In genomic region chr8:94453868-94454488, GRCm38 (mm10) we compare ENCODE assay signal across 28 mouse cellular contexts. TPM values are rescaled to one million over a fixed set of nuclear protein-coding genes. Genes with fewer than 3 reads are reported as not detected.
DNase-seq lines count a peak whose midpoint lies in the region; ATAC-seq and TF ChIP-seq lines count a peak whose summit lies in the region.
"Had no signal": no experiment of that assay in that cellular context is flagged by ENCODE, and none has a peak within 500 bp of the region (broad histone marks: within the 10 kb centered on the region; RNA-seq: fewer than 3 reads in every experiment).

No protein-coding gene starts in this region.

- no peaks in the 10 kb centered on the region for H3K27me3 ChIP-seq in liver, adult 2 months (ENCODE audit: control insufficient read depth, insufficient read depth, low read length)
- H3K27me3 ChIP-seq in liver, embryonic 12.5 days (replicated peaks) = no peaks in the 10 kb centered on the region
- H3K27me3 ChIP-seq in hindbrain, embryonic 11.5 days (ENCODE audit: control insufficient read depth, insufficient read depth, low read length) = no peaks in the 10 kb centered on the region
- H3K27me3 ChIP-seq: embryonic facial prominence, embryonic 13.5 days; forebrain, embryonic 15.5 days; hindbrain, embryonic 13.5 days; kidney, embryonic 15.5 days; limb, embryonic 13.5 days; neural tube, embryonic 12.5 days had no signal

- H3K4me1 ChIP-seq in liver, adult 2 months (ENCODE audit: control insufficient read depth, insufficient read depth, low read length) = peaks cover 25% of the 10 kb centered on the region
- H3K4me1 ChIP-seq in liver, embryonic 12.5 days = no peaks in the 10 kb centered on the region
- no peaks in the 10 kb centered on the region for H3K4me1 ChIP-seq in hindbrain, embryonic 11.5 days (replicated peaks; ENCODE audit: control insufficient read depth, insufficient read depth, low read length)
- H3K4me1 ChIP-seq: embryonic facial prominence, embryonic 13.5 days; forebrain, embryonic 10.5 days; forebrain, embryonic 15.5 days; heart, embryonic 10.5 days; hindbrain, embryonic 13.5 days; kidney, embryonic 15.5 days; limb, embryonic 13.5 days; neural tube, embryonic 12.5 days had no signal

- no peak overlapping the region for H3K4me2 ChIP-seq in liver, embryonic 12.5 days
- no peak overlapping the region for H3K4me2 ChIP-seq in hindbrain, embryonic 11.5 days (replicated peaks; ENCODE audit: low read depth, low read length)
- H3K4me2 ChIP-seq: embryonic facial prominence, embryonic 13.5 days; forebrain, embryonic 15.5 days; hindbrain, embryonic 13.5 days; kidney, embryonic 15.5 days; limb, embryonic 13.5 days; lung, embryonic 14.5 days; neural tube, embryonic 12.5 days had no signal

- 82% methylated on average over 6 of the region's 6 CpGs for WGBS in liver, adult 2 months
- WGBS in liver, embryonic 12.5 days (ENCODE audit: insufficient replicate concordance) = 64% methylated on average over 6 of the region's 6 CpGs
- WGBS in hindbrain, embryonic 11.5 days = 91% methylated on average over 6 of the region's 6 CpGs

- H3K9me3 ChIP-seq in liver, embryonic 12.5 days (replicated peaks) = no peaks in the 10 kb centered on the region
- no peaks in the 10 kb centered on the region for H3K9me3 ChIP-seq in hindbrain, embryonic 11.5 days (ENCODE audit: control insufficient read depth, low read length)
- H3K9me3 ChIP-seq: embryonic facial prominence, embryonic 13.5 days; forebrain, embryonic 10.5 days; forebrain, embryonic 15.5 days; heart, embryonic 10.5 days; hindbrain, embryonic 13.5 days; kidney, embryonic 15.5 days; limb, embryonic 13.5 days; neural tube, embryonic 12.5 days had no signal

- no peak overlapping the region for H3K9ac ChIP-seq in liver, adult 2 months (ENCODE audit: low read depth, low read length)
- H3K9ac ChIP-seq in liver, embryonic 12.5 days = no peak overlapping the region
- no peak overlapping the region for H3K9ac ChIP-seq in hindbrain, embryonic 11.5 days (ENCODE audit: low read depth, low read length)
- H3K9ac ChIP-seq: embryonic facial prominence, embryonic 13.5 days; forebrain, embryonic 15.5 days; hindbrain, embryonic 13.5 days; kidney, embryonic 15.5 days; limb, embryonic 13.5 days; liver, embryonic 14.5 days; lung, embryonic 14.5 days; neural tube, embryonic 12.5 days had no signal

- DNase-seq in liver, adult 2 months (ENCODE audit: extremely low read depth, low read depth, low spot score) = peak; percentile 28
- peak; percentile 26 to 29 for DNase-seq in CD8-positive naive resting alpha-beta T cell, adult 2 months (ENCODE audit: low read depth in 2 of 2, low spot score in 2 of 2)
- peak; percentile 56 for DNase-seq in ZHBTc4 (ENCODE audit: low read depth, low spot score)
- DNase-seq in natural killer cell, adult 2 months (ENCODE audit: low spot score in 2 of 2) = peak; percentile 22 to 23
- no peak for DNase-seq in left cerebral cortex, adult 2 months (ENCODE audit: extremely low spot score in 1 of 2, low spot score in 2 of 2)
- no peak for DNase-seq in hindbrain, embryonic 11.5 days (ENCODE audit: low spot score)
- DNase-seq: adrenal gland, postnatal 10 days; cerebellum, adult 11 months; cerebellum, adult 9-11 months; heart, postnatal 36 days; kidney, adult 18-20 months; kidney, postnatal 25 days; lung, embryonic 14.5 days; lung, postnatal 14 days; midbrain, embryonic 14.5 days; right cerebral cortex, postnatal 4 days; thymus, postnatal 4 days had no signal

- peaks cover 9% of the 10 kb centered on the region for H3K79me2 ChIP-seq in liver, adult 2 months (ENCODE audit: control insufficient read depth, insufficient read depth, low read length)

- H3K36me3 ChIP-seq in liver, adult 2 months (ENCODE audit: control insufficient read depth, insufficient read depth, low read length) = no peaks in the 10 kb centered on the region
- no peaks in the 10 kb centered on the region for H3K36me3 ChIP-seq in liver, embryonic 12.5 days
- H3K36me3 ChIP-seq in hindbrain, embryonic 11.5 days (ENCODE audit: control insufficient read depth, insufficient read depth, low read length) = no peaks in the 10 kb centered on the region
- H3K36me3 ChIP-seq: embryonic facial prominence, embryonic 13.5 days; forebrain, embryonic 10.5 days; forebrain, embryonic 15.5 days; heart, embryonic 10.5 days; hindbrain, embryonic 13.5 days; kidney, embryonic 15.5 days; limb, embryonic 13.5 days; neural tube, embryonic 12.5 days had no signal

- TF ChIP-seq CTCF in liver, adult 2 months (IDR thresholded peaks at IDR 0.05; ENCODE audit: low read depth, low read length) = no peak
- no peak for TF ChIP-seq CTCF in left cerebral cortex, adult 2 months (IDR thresholded peaks at IDR 0.05)

- ATAC-seq in liver, embryonic 12.5 days = no peak
- ATAC-seq in hindbrain, embryonic 11.5 days (ENCODE audit: low FRiP score) = no peak
- ATAC-seq: forebrain, embryonic 15.5 days had no signal

- no peak overlapping the region for H3K4me3 ChIP-seq in liver, adult 2 months (ENCODE audit: insufficient read depth, low read depth, low read length)
- H3K4me3 ChIP-seq in liver, embryonic 12.5 days = no peak overlapping the region
- H3K4me3 ChIP-seq in left cerebral cortex, adult 2 months = no peak overlapping the region
- no peak overlapping the region for H3K4me3 ChIP-seq in hindbrain, embryonic 11.5 days (ENCODE audit: low read depth, low read length)
- H3K4me3 ChIP-seq: embryonic facial prominence, embryonic 13.5 days; forebrain, embryonic 10.5 days; forebrain, embryonic 15.5 days; heart, embryonic 10.5 days; hindbrain, embryonic 13.5 days; kidney, embryonic 15.5 days; limb, embryonic 13.5 days; neural tube, embryonic 12.5 days had no signal

- no peak for TF ChIP-seq POLR2A in liver, adult 2 months (IDR thresholded peaks at IDR 0.05; ENCODE audit: extremely low read depth, insufficient read depth, low read length)

- peak overlapping the region; percentile 90 for H3K27ac ChIP-seq in liver, adult 2 months (replicated peaks; ENCODE audit: insufficient read depth, low read depth, low read length)
- H3K27ac ChIP-seq in liver, embryonic 12.5 days = no peak overlapping the region
- no peak overlapping the region for H3K27ac ChIP-seq in left cerebral cortex, adult 2 months
- no peak overlapping the region for H3K27ac ChIP-seq in hindbrain, embryonic 11.5 days (ENCODE audit: low read depth, low read length)
- H3K27ac ChIP-seq: embryonic facial prominence, embryonic 13.5 days; forebrain, embryonic 10.5 days; forebrain, embryonic 15.5 days; heart, embryonic 10.5 days; hindbrain, embryonic 13.5 days; kidney, embryonic 15.5 days; limb, embryonic 13.5 days; liver, embryonic 14.5 days; neural tube, embryonic 12.5 days had no signal

- intact Hi-C loops in left cerebral cortex, adult 2 months (cut with DNase I) = no loop called here

RNA-seq across cellular contexts. Expression of gene Nlrc5, which starts 19.8 kb away (rescaled TPM):
- total RNA-seq in liver, adult 2 months (2014; rRNA removed) = 19.5 and 21.2 TPM in 2 replicates
- 6.6 and 11.6 TPM in 2 replicates for polyA plus RNA-seq in liver, adult 2 months (2012; rRNA removed)
- 0.08 and 0.12 TPM in 2 replicates for polyA plus RNA-seq in liver, embryonic 12.5 days (2016; fragmentation: Nextera tagmentation; extraction: Ambion mirVana)
- under 1 TPM; 0.51 to 0.59 TPM for total RNA-seq in left cerebral cortex, adult 2 months (2021)
- 0.23 TPM in 1 of 2 replicates, not detected in the other for polyA plus RNA-seq in hindbrain, embryonic 11.5 days (2014; fragmentation: Nextera tagmentation; extraction: Ambion mirVana)
- total RNA-seq: MEL had no signal
- polyA plus RNA-seq: heart, embryonic 10.5 days had no signal

Comparison
In these comparisons a context has a peak if more than half of its experiments do, and no peak if none do; other contexts are left out.
1. DNase-seq: peak in liver, adult 2 months (single experiment), CD8-positive naive resting alpha-beta T cell, adult 2 months (2 of 2), ZHBTc4 (single experiment) and natural killer cell, adult 2 months (2 of 2); none in left cerebral cortex, adult 2 months (0 of 2) and hindbrain, embryonic 11.5 days (single experiment).